8 mouse cellular contexts compared by ENCODE assay signal in genomic region chr8:13104691-13105086, GRCm38 (mm10). TPM values are rescaled to one million over a fixed set of nuclear protein-coding genes. Genes with fewer than 3 reads are reported as not detected.
A peak's percentile ranks its signal among the peaks of the same experiment; 100 is the strongest.
DNase-seq lines count a peak whose midpoint lies in the region; ATAC-seq lines count a peak whose summit lies in the region.

No protein-coding gene starts in this region.

- no peaks in the 10 kb centered on the region for H3K27me3 ChIP-seq in intestine, embryonic 14.5 days (replicated peaks; ENCODE audit: control insufficient read depth, insufficient read depth, low read length)

- peak; percentile 87 for ATAC-seq in intestine, embryonic 14.5 days (replicated peaks; ENCODE audit: low FRiP score, low TSS enrichment, low read depth)

- WGBS in intestine, embryonic 14.5 days: 0% methylated on average over 45 of the region's 45 CpGs

- H3K9me3 ChIP-seq in intestine, embryonic 14.5 days (ENCODE audit: control insufficient read depth, low read length): no peaks in the 10 kb centered on the region

- peaks cover 23% of the 10 kb centered on the region for H3K4me1 ChIP-seq in intestine, embryonic 14.5 days (replicated peaks; ENCODE audit: control insufficient read depth, insufficient read depth, low read length)

- peaks cover 15% of the 10 kb centered on the region for H3K36me3 ChIP-seq in intestine, embryonic 14.5 days (ENCODE audit: control insufficient read depth, insufficient read depth, low read length)

- DNase-seq in adipocyte (ENCODE audit: low spot score): peak; percentile 94
- DNase-seq in embryo, embryonic 10 days (ENCODE audit: low spot score): peak; percentile 95
- peak; percentile 91 for DNase-seq in gastrocnemius, postnatal 14 days
- peak; percentile 97 for DNase-seq in intestine, embryonic 14.5 days (ENCODE audit: low spot score)
- DNase-seq in left cerebral cortex, postnatal 14 days (ENCODE audit: low spot score in 2 of 2): peak; percentile 92 to 95
- peak; percentile 83 for DNase-seq in mesoderm, embryonic 11.5 days (ENCODE audit: low read depth, low spot score)
- peak; percentile 77 to 86 for DNase-seq in right cerebral cortex, postnatal 36 days (ENCODE audit: low spot score in 2 of 2)
- DNase-seq in yolk sac, embryonic 10.5 days (ENCODE audit: low spot score): peak; percentile 93

- H3K4me3 ChIP-seq in intestine, embryonic 14.5 days (ENCODE audit: low read depth, low read length): peak overlapping the region; percentile 66

- peak overlapping the region; percentile 64 for H3K9ac ChIP-seq in intestine, embryonic 14.5 days (ENCODE audit: low read length)

- peak overlapping the region; percentile 96 for H3K4me2 ChIP-seq in intestine, embryonic 14.5 days (ENCODE audit: low read length)

- intact Hi-C loops in gastrocnemius, postnatal 14 days (cut with DNase I; ENCODE audit: low total_unique reads): loop anchor here (5.0 kb wide), 1 partner anchor 122 kb away; no protein-coding TSS in a partner anchor
- intact Hi-C loops in left cerebral cortex, postnatal 14 days (cut with DNase I): loop anchor here (10.0 kb wide), 1 partner anchor 210 kb away; no protein-coding TSS in a partner anchor

- peak overlapping the region; percentile 90 for H3K27ac ChIP-seq in intestine, embryonic 14.5 days (ENCODE audit: low read depth)

RNA-seq across cellular contexts. Expression of gene Pcid2, which starts 0.6 kb away (rescaled TPM):
- total RNA-seq in gastrocnemius, postnatal 14 days (2021): 1 to 10 TPM; 6.7 to 8.4 TPM
- polyA plus RNA-seq in intestine, embryonic 14.5 days (2014; fragmentation: Nextera tagmentation; extraction: Ambion mirVana): 38.2 and 38.5 TPM in 2 replicates
- 10 to 100 TPM; 26.6 to 29.0 TPM for total RNA-seq in left cerebral cortex, postnatal 14 days (2021)

RNA-seq across cellular contexts. Expression of gene Cul4a, which starts 0.7 kb away (rescaled TPM):
- total RNA-seq in gastrocnemius, postnatal 14 days (2021): 10 to 100 TPM; 73.3 to 76.9 TPM
- 93.1 and 97.1 TPM in 2 replicates for polyA plus RNA-seq in intestine, embryonic 14.5 days (2014; fragmentation: Nextera tagmentation; extraction: Ambion mirVana)
- total RNA-seq in left cerebral cortex, postnatal 14 days (2021): 10 to 100 TPM; 56.2 to 59.6 TPM

RNA-seq across cellular contexts. Expression of gene Proz, which starts 44.0 kb away (rescaled TPM):
- total RNA-seq in gastrocnemius, postnatal 14 days (2021): not detected
- 0.42 and 0.46 TPM in 2 replicates for polyA plus RNA-seq in intestine, embryonic 14.5 days (2014; fragmentation: Nextera tagmentation; extraction: Ambion mirVana)
- not detected for total RNA-seq in left cerebral cortex, postnatal 14 days (2021)

RNA-seq across cellular contexts. Expression of gene Lamp1, which starts 54.3 kb away (rescaled TPM):
- total RNA-seq in gastrocnemius, postnatal 14 days (2021): 100 to 1,000 TPM; 222 to 232 TPM
- 310 and 321 TPM in 2 replicates for polyA plus RNA-seq in intestine, embryonic 14.5 days (2014; fragmentation: Nextera tagmentation; extraction: Ambion mirVana)
- total RNA-seq in left cerebral cortex, postnatal 14 days (2021): 100 to 1,000 TPM; 307 to 320 TPM

Comparison
In these comparisons a context has a peak if more than half of its experiments do, and no peak if none do; other contexts are left out.
1. Peak in every context shown above with its lines: DNase-seq, ATAC-seq, H3K4me3 ChIP-seq and H3K27ac ChIP-seq.